Mouse (Mus musculus): ENCODE measurements around the gene Sh3bp5l.

DNA sequence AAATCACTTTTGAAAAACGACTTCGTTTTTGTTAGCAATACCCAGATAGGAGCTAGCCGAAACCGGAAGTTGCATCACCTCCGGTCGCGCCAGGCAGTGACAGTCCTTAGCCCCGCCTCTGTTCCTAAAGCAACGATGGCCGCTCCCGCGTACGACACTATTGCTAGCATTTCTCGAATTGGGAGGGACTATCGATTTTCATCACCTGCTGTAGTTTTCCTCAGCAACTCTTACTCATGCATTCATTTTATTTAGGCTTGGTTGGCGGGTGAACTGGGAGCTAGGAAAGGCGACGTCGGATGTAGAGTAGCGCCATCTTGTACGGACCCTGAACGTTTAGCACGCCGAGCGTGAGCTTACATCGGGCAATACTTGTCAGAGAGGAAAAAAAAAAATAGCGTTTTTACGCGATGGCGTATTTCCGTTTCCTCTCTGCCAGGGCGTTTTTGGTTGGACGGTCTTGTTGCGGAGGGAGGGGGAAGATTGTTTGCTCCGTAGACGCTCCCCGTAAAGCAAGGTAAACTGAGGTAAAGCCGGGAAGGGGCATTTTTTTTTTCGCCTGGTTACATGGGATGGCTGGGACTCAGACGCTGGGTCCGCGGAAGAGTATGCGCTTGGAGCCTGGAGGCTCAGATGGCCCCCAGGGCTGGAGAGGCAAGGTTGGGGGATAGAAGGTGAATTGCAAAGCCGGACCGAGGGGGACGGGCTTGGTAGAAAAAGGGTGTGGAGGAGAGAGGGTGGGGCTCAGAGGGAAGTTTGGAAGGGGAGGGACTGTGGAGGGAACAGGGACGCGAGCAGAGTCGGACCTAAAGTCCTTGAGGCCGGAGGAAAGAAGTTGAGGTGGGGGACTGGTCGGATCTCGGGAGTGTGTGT lies at the start of gene Sh3bp5l, which contains the start of gene Zfp672:
- TF ChIP-seq CTCF (IDR thresholded peaks at IDR 0.05) = no peak
- TF ChIP-seq EP300 (IDR thresholded peaks at IDR 0.05) = no peak; the same call in none of the 2 replicates

Measured in lung, postnatal 0 days (tissue).